Comparison of ENCODE assay signal across 8 mouse cellular contexts in genomic region chr1:180777660-180778402, GRCm38 (mm10). TPM values are rescaled to one million over a fixed set of nuclear protein-coding genes. Genes with fewer than 3 reads are reported as not detected.
DNase-seq lines count a peak whose midpoint lies in the region; ATAC-seq and TF ChIP-seq lines count a peak whose summit lies in the region.

No protein-coding gene starts in this region.

- TF ChIP-seq CTCF in C2C12 (IDR thresholded peaks at IDR 0.05; ENCODE audit: control insufficient read depth, insufficient read depth, insufficient read length) = peak; percentile 53
- TF ChIP-seq CTCF in brain, embryonic 14.5 days (IDR thresholded peaks at IDR 0.05; ENCODE audit: borderline replicate concordance, extremely low read depth, insufficient read depth, insufficient read length) = peak; percentile 60
- TF ChIP-seq CTCF in midbrain, postnatal 0 days (IDR thresholded peaks at IDR 0.05) = peak; percentile 74

- DNase-seq in brain, embryonic 14.5 days (ENCODE audit: low read depth) = peak; percentile 95
- DNase-seq in midbrain, postnatal 0 days (ENCODE audit: low spot score) = peak; percentile 93
- peak; percentile 80 to 88 for DNase-seq in spleen, postnatal 10 days (ENCODE audit: low spot score in 2 of 2)

- under 1% methylated on average over 54 of the region's 56 CpGs for WGBS in heart, embryonic 11.5 days (ENCODE audit: insufficient replicate concordance)
- WGBS in kidney, embryonic 15.5 days = under 1% methylated on average over 55 of the region's 56 CpGs
- WGBS in limb, embryonic 15.5 days = under 1% methylated on average over 56 of the region's 56 CpGs
- WGBS in midbrain, postnatal 0 days = under 1% methylated on average over 55 of the region's 56 CpGs

- H3K36me3 ChIP-seq in C2C12 (ENCODE audit: control insufficient read depth, insufficient read depth) = no peaks in the 10 kb centered on the region
- no peaks in the 10 kb centered on the region for H3K36me3 ChIP-seq in heart, embryonic 11.5 days (ENCODE audit: control insufficient read depth, insufficient read depth, low read length)
- H3K36me3 ChIP-seq in kidney, embryonic 15.5 days = no peaks in the 10 kb centered on the region
- H3K36me3 ChIP-seq in limb, embryonic 15.5 days = no peaks in the 10 kb centered on the region
- H3K36me3 ChIP-seq in midbrain, postnatal 0 days (ENCODE audit: insufficient read depth, low read length) = no peaks in the 10 kb centered on the region

- H3K4me3 ChIP-seq in C2C12 (ENCODE audit: insufficient read depth, poor library complexity, severe bottlenecking) = peak overlapping the region; percentile 43
- H3K4me3 ChIP-seq in heart, embryonic 11.5 days (ENCODE audit: low read depth, low read length) = peak overlapping the region; percentile 70
- H3K4me3 ChIP-seq in kidney, embryonic 15.5 days (replicated peaks) = peak overlapping the region; percentile 67
- peak overlapping the region; percentile 71 for H3K4me3 ChIP-seq in limb, embryonic 15.5 days
- H3K4me3 ChIP-seq in midbrain, postnatal 0 days (ENCODE audit: low read depth, low read length) = peak overlapping the region; percentile 65

- peak; percentile 93 for ATAC-seq in erythroblast, adult 5-6 weeks (replicated peaks; ENCODE audit: low FRiP score, poor library complexity, severe bottlenecking)
- ATAC-seq in heart, embryonic 11.5 days (replicated peaks; ENCODE audit: insufficient number of reproducible peaks, low FRiP score, low TSS enrichment) = peak; percentile 79
- ATAC-seq in kidney, embryonic 15.5 days (replicated peaks; ENCODE audit: low FRiP score) = peak; percentile 87
- peak; percentile 81 for ATAC-seq in limb, embryonic 15.5 days (ENCODE audit: insufficient number of reproducible peaks, low FRiP score, low TSS enrichment, low read depth)
- peak; percentile 85 for ATAC-seq in midbrain, postnatal 0 days (ENCODE audit: low FRiP score)

- peak; percentile 49; the same call in 1 of the 2 replicates for TF ChIP-seq POLR2A in brain, embryonic 14.5 days (IDR thresholded peaks at IDR 0.05; ENCODE audit: borderline replicate concordance, extremely low read depth, insufficient read depth, insufficient read length, poor library complexity, severe bottlenecking)

- H3K27ac ChIP-seq in heart, embryonic 11.5 days (ENCODE audit: low read depth, low read length) = peak overlapping the region; percentile 94
- H3K27ac ChIP-seq in kidney, embryonic 15.5 days = peak overlapping the region; percentile 99
- H3K27ac ChIP-seq in limb, embryonic 15.5 days = peak overlapping the region; percentile 97
- H3K27ac ChIP-seq in midbrain, postnatal 0 days (ENCODE audit: low read depth, low read length) = peak overlapping the region; percentile 84

- H3K27me3 ChIP-seq in C2C12 (ENCODE audit: control insufficient read depth, insufficient read depth, insufficient read length) = no peaks in the 10 kb centered on the region
- H3K27me3 ChIP-seq in heart, embryonic 11.5 days (ENCODE audit: control insufficient read depth, insufficient read depth, low read length) = no peaks in the 10 kb centered on the region
- no peaks in the 10 kb centered on the region for H3K27me3 ChIP-seq in kidney, embryonic 15.5 days
- no peaks in the 10 kb centered on the region for H3K27me3 ChIP-seq in limb, embryonic 15.5 days
- no peaks in the 10 kb centered on the region for H3K27me3 ChIP-seq in midbrain, postnatal 0 days (ENCODE audit: insufficient read depth, low read length)

- H3K79me3 ChIP-seq in C2C12 (ENCODE audit: low read depth) = no peaks in the 10 kb centered on the region

- H3K9me3 ChIP-seq in heart, embryonic 11.5 days (replicated peaks; ENCODE audit: control insufficient read depth, low read length) = peaks cover 4% of the 10 kb centered on the region; the same call in 1 of the 2 replicates
- no peaks in the 10 kb centered on the region for H3K9me3 ChIP-seq in kidney, embryonic 15.5 days (replicated peaks)
- H3K9me3 ChIP-seq in limb, embryonic 15.5 days = no peaks in the 10 kb centered on the region
- H3K9me3 ChIP-seq in midbrain, postnatal 0 days (ENCODE audit: low read length) = no peaks in the 10 kb centered on the region

- peak overlapping the region; percentile 87 for H3K9ac ChIP-seq in heart, embryonic 11.5 days (ENCODE audit: low read depth, low read length)
- H3K9ac ChIP-seq in kidney, embryonic 15.5 days = peak overlapping the region; percentile 84
- peak overlapping the region; percentile 78 for H3K9ac ChIP-seq in limb, embryonic 15.5 days
- H3K9ac ChIP-seq in midbrain, postnatal 0 days (replicated peaks; ENCODE audit: low read length, poor library complexity, severe bottlenecking) = peak overlapping the region; percentile 77

- H3K4me2 ChIP-seq in heart, embryonic 11.5 days = peak overlapping the region; percentile 89
- peak overlapping the region; percentile 98 for H3K4me2 ChIP-seq in kidney, embryonic 15.5 days
- H3K4me2 ChIP-seq in limb, embryonic 15.5 days = peak overlapping the region; percentile 85
- H3K4me2 ChIP-seq in midbrain, postnatal 0 days (ENCODE audit: low read depth, low read length, poor library complexity, severe bottlenecking) = peak overlapping the region; percentile 99

- peaks cover 17% of the 10 kb centered on the region for H3K4me1 ChIP-seq in heart, embryonic 11.5 days (ENCODE audit: control insufficient read depth, insufficient read depth, low read length)
- peaks cover 39% of the 10 kb centered on the region for H3K4me1 ChIP-seq in kidney, embryonic 15.5 days
- H3K4me1 ChIP-seq in limb, embryonic 15.5 days = peaks cover 23% of the 10 kb centered on the region
- H3K4me1 ChIP-seq in midbrain, postnatal 0 days (ENCODE audit: insufficient read depth, low read length) = no peaks in the 10 kb centered on the region

- H3ac ChIP-seq in C2C12 (ENCODE audit: control insufficient read depth, insufficient read length, low read depth) = peak overlapping the region; percentile 68

- H3K79me2 ChIP-seq in C2C12 (ENCODE audit: control insufficient read depth, insufficient read depth) = no peaks in the 10 kb centered on the region

TF ChIP-seq in C2C12, 6 proteins besides CTCF, POLR2A, EP300 and RAD21:
- TF ChIP-seq MAX (IDR thresholded peaks at IDR 0.05) = no peak
- TF ChIP-seq USF1 (IDR thresholded peaks at IDR 0.05; ENCODE audit: low read depth) = no peak
- TF ChIP-seq MYOG (IDR thresholded peaks at IDR 0.05; ENCODE audit: control insufficient read depth, extremely low read depth, insufficient read length) = no peak
- TF ChIP-seq CEBPB (IDR thresholded peaks at IDR 0.05; ENCODE audit: low read depth) = no peak
- TF ChIP-seq FOSL1 (IDR thresholded peaks at IDR 0.05; ENCODE audit: insufficient read depth, low read length, poor library complexity, severe bottlenecking) = no peak
- no peak for TF ChIP-seq MYOD1 (IDR thresholded peaks at IDR 0.05; ENCODE audit: control insufficient read depth, insufficient read length, low read depth)

RNA-seq across cellular contexts. Expression of gene H3f3a, which starts 35.9 kb away (rescaled TPM):
- polyA plus RNA-seq in C2C12 (2012; fragmentation: generic; extraction: Trizol) = 570 TPM
- polyA plus RNA-seq in brain, embryonic 14.5 days (2012; rRNA removed) = 2,000 and 2,211 TPM in 2 replicates
- total RNA-seq in erythroblast, adult 5-6 weeks (2015; ENCODE audit: low replicate concordance) = 966 and 1,002 TPM in 2 replicates
- total RNA-seq in erythroblast, adult 5-6 weeks (2017; ENCODE audit: low replicate concordance) = 1,471 and 1,473 TPM in 2 replicates
- 1,894 and 1,931 TPM in 2 replicates for polyA plus RNA-seq in heart, embryonic 11.5 days (2014; fragmentation: Nextera tagmentation; extraction: Ambion mirVana)
- 2,677 and 2,753 TPM in 2 replicates for polyA plus RNA-seq in kidney, embryonic 15.5 days (2015; fragmentation: Nextera tagmentation; extraction: Ambion mirVana)
- 2,561 and 2,592 TPM in 2 replicates for polyA plus RNA-seq in limb, embryonic 15.5 days (2015; fragmentation: Nextera tagmentation; extraction: Ambion mirVana)
- total RNA-seq in midbrain, postnatal 0 days (2014; rRNA removed) = 1,783 and 3,084 TPM in 2 replicates
- polyA plus RNA-seq in midbrain, postnatal 0 days (2015; fragmentation: Nextera tagmentation; extraction: Ambion mirVana) = 1,997 and 2,039 TPM in 2 replicates

RNA-seq across cellular contexts. Expression of gene Acbd3, which starts 52.0 kb away (rescaled TPM):
- polyA plus RNA-seq in C2C12 (2012; fragmentation: generic; extraction: Trizol) = 13.2 TPM
- 28.8 and 36.1 TPM in 2 replicates for polyA plus RNA-seq in brain, embryonic 14.5 days (2012; rRNA removed)
- total RNA-seq in erythroblast, adult 5-6 weeks (2015; ENCODE audit: low replicate concordance) = 7.9 and 9.6 TPM in 2 replicates
- total RNA-seq in erythroblast, adult 5-6 weeks (2017; ENCODE audit: low replicate concordance) = 12.3 and 16.4 TPM in 2 replicates
- 23.0 and 23.7 TPM in 2 replicates for polyA plus RNA-seq in heart, embryonic 11.5 days (2014; fragmentation: Nextera tagmentation; extraction: Ambion mirVana)
- 22.1 and 24.2 TPM in 2 replicates for polyA plus RNA-seq in kidney, embryonic 15.5 days (2015; fragmentation: Nextera tagmentation; extraction: Ambion mirVana)
- polyA plus RNA-seq in limb, embryonic 15.5 days (2015; fragmentation: Nextera tagmentation; extraction: Ambion mirVana) = 24.0 and 27.9 TPM in 2 replicates
- 30.0 and 42.5 TPM in 2 replicates for total RNA-seq in midbrain, postnatal 0 days (2014; rRNA removed)
- polyA plus RNA-seq in midbrain, postnatal 0 days (2015; fragmentation: Nextera tagmentation; extraction: Ambion mirVana) = 15.8 and 18.8 TPM in 2 replicates

Comparison
In these comparisons a context has a peak if more than half of its experiments do, and no peak if none do; other contexts are left out.
1. Peak in every context shown above with its lines: DNase-seq, ATAC-seq, H3K4me3 ChIP-seq and H3K27ac ChIP-seq.